Mouse (Mus musculus) liver, adult 2 months (tissue): ENCODE measurements around the gene Cdc20b.

ENCODE experiments used
- CTCF ChIP-seq: fragments of 200-500 bp; IDR thresholded peaks from 2 replicates; pipeline ENCODE4 v1.5.1; 2011; ENCODE audit warnings: low read depth, low read length, control low read depth
- POLR2A ChIP-seq: fragments of 200-500 bp; IDR thresholded peaks from 2 replicates; pipeline ENCODE4 v1.6.1; 2011; ENCODE audit warnings: low read length, control low read depth; ENCODE audit not compliant: insufficient read depth; ENCODE audit errors: extremely low read depth

- 0 out of 2 replicates have a peak, but pooled peaks have one; percentile 22 for TF ChIP-seq CTCF
- peak; percentile 95 for TF ChIP-seq POLR2A
Observed at GRCm38 (mm10) chr13:112987532-112987943, 47.4 kb upstream of the Cdc20b start, which contains the start of gene Ccno.
